Mouse (Mus musculus): ENCODE data around the gene Safb. TPM values are rescaled to one million over a fixed set of nuclear protein-coding genes. Genes with fewer than 3 reads are reported as not detected.

Safb gene
- polyA plus RNA-seq, 1 experiment: 105 TPM

- no peak overlapping the region for H3K27ac ChIP-seq (ENCODE audit: insufficient read depth, low read length)
- TF ChIP-seq POLR2A (IDR thresholded peaks at IDR 0.05; ENCODE audit: low read depth, low read length) (no peak), CTCF (IDR thresholded peaks at IDR 0.05; ENCODE audit: extremely low read depth, insufficient read depth, insufficient read length, insufficient replicate concordance) (no peak)
- WGBS: 27% methylated on average over 14 of the region's 14 CpGs
- H3K27me3 ChIP-seq (ENCODE audit: control insufficient read depth, insufficient read depth, low read length): no peaks in the 10 kb centered on the region
- H3K4me3 ChIP-seq (ENCODE audit: extremely low read depth, insufficient read depth, insufficient read length): peak overlapping the region; percentile 70; the same call in 1 of the 2 replicates
- DNase-seq (ENCODE audit: low read depth in 1 of 2, low spot score in 2 of 2): no peak
- H3K36me3 ChIP-seq (ENCODE audit: control insufficient read depth, insufficient read depth, low read length): peaks cover 38% of the 10 kb centered on the region
- peaks cover 11% of the 10 kb centered on the region; the same call in 1 of the 2 replicates for H3K4me1 ChIP-seq (ENCODE audit: control insufficient read depth, insufficient read depth, insufficient read length)
These were observed 29.9 kb downstream of the Safb start for GRCm38 (mm10) chr17:56614391-56615135.

- Histone ChIP-seq H3K27me3 (ENCODE audit: control insufficient read depth, insufficient read depth, low read length) (no peaks in the 10 kb centered on the region), H3K36me3 (ENCODE audit: control insufficient read depth, insufficient read depth, low read length) (peaks cover 45% of the 10 kb centered on the region), H3K4me1 (ENCODE audit: control insufficient read depth, insufficient read depth, insufficient read length) (peaks cover 8% of the 10 kb centered on the region; the same call in 1 of the 2 replicates), H3K27ac (ENCODE audit: insufficient read depth, low read length) (no peak overlapping the region), H3K4me3 (ENCODE audit: extremely low read depth, insufficient read depth, insufficient read length) (no peak overlapping the region)
- TF ChIP-seq POLR2A (IDR thresholded peaks at IDR 0.05; ENCODE audit: low read depth, low read length) (no peak), CTCF (IDR thresholded peaks at IDR 0.05; ENCODE audit: extremely low read depth, insufficient read depth, insufficient read length, insufficient replicate concordance) (no peak)
- no peak for DNase-seq (ENCODE audit: low read depth in 1 of 2, low spot score in 2 of 2)
- WGBS: 90% methylated on average over 11 of the region's 11 CpGs
These were observed 30.6 kb downstream of the Safb start for GRCm38 (mm10) chr17:56615136-56615784.

GRCm38 (mm10) chr17:56615792-56616191 is 31.2 kb downstream of the Safb start:
- Histone ChIP-seq H3K27ac (ENCODE audit: insufficient read depth, low read length) (no peak overlapping the region), H3K4me3 (ENCODE audit: extremely low read depth, insufficient read depth, insufficient read length) (no peak overlapping the region), H3K36me3 (ENCODE audit: control insufficient read depth, insufficient read depth, low read length) (peaks cover 48% of the 10 kb centered on the region), H3K4me1 (ENCODE audit: control insufficient read depth, insufficient read depth, insufficient read length) (peaks cover 7% of the 10 kb centered on the region; the same call in 1 of the 2 replicates), H3K27me3 (ENCODE audit: control insufficient read depth, insufficient read depth, low read length) (no peaks in the 10 kb centered on the region)
- 93% methylated on average over 4 of the region's 4 CpGs for WGBS
- TF ChIP-seq CTCF (IDR thresholded peaks at IDR 0.05; ENCODE audit: extremely low read depth, insufficient read depth, insufficient read length, insufficient replicate concordance): no peak
- TF ChIP-seq POLR2A (IDR thresholded peaks at IDR 0.05; ENCODE audit: low read depth, low read length): no peak
- no peak for DNase-seq (ENCODE audit: low read depth in 1 of 2, low spot score in 2 of 2)

GRCm38 (mm10) chr17:56616725-56617124 is 32.1 kb downstream of the Safb start:
- no peaks in the 10 kb centered on the region for H3K27me3 ChIP-seq (ENCODE audit: control insufficient read depth, insufficient read depth, low read length)
- 93% methylated on average over 3 of the region's 3 CpGs for WGBS
- no peak overlapping the region for H3K4me3 ChIP-seq (ENCODE audit: extremely low read depth, insufficient read depth, insufficient read length)
- TF ChIP-seq CTCF (IDR thresholded peaks at IDR 0.05; ENCODE audit: extremely low read depth, insufficient read depth, insufficient read length, insufficient replicate concordance) (no peak), POLR2A (IDR thresholded peaks at IDR 0.05; ENCODE audit: low read depth, low read length) (no peak)
- H3K36me3 ChIP-seq (ENCODE audit: control insufficient read depth, insufficient read depth, low read length): peaks cover 50% of the 10 kb centered on the region
- peaks cover 7% of the 10 kb centered on the region; the same call in 1 of the 2 replicates for H3K4me1 ChIP-seq (ENCODE audit: control insufficient read depth, insufficient read depth, insufficient read length)
- no peak overlapping the region for H3K27ac ChIP-seq (ENCODE audit: insufficient read depth, low read length)
- no peak for DNase-seq (ENCODE audit: low read depth in 1 of 2, low spot score in 2 of 2)

GRCm38 (mm10) chr17:56617628-56618027 is 33.0 kb downstream of the Safb start:
- peaks cover 7% of the 10 kb centered on the region; the same call in 1 of the 2 replicates for H3K4me1 ChIP-seq (ENCODE audit: control insufficient read depth, insufficient read depth, insufficient read length)
- no peak for TF ChIP-seq CTCF (IDR thresholded peaks at IDR 0.05; ENCODE audit: extremely low read depth, insufficient read depth, insufficient read length, insufficient replicate concordance)
- TF ChIP-seq POLR2A (IDR thresholded peaks at IDR 0.05; ENCODE audit: low read depth, low read length): no peak
- H3K36me3 ChIP-seq (ENCODE audit: control insufficient read depth, insufficient read depth, low read length): peaks cover 53% of the 10 kb centered on the region

GRCm38 (mm10) chr17:56625495-56625894 is 40.9 kb downstream of the Safb start:
- no peak overlapping the region for H3K4me3 ChIP-seq (ENCODE audit: extremely low read depth, insufficient read depth, insufficient read length)
- H3K27ac ChIP-seq (ENCODE audit: insufficient read depth, low read length): no peak overlapping the region

More at GRCm38 (mm10) chr17:56617628-56618027, 33.0 kb downstream of the Safb start:
- WGBS: 89% methylated on average over 8 of the region's 8 CpGs
- Histone ChIP-seq H3K27me3 (ENCODE audit: control insufficient read depth, insufficient read depth, low read length) (no peaks in the 10 kb centered on the region), H3K27ac (ENCODE audit: insufficient read depth, low read length) (no peak overlapping the region), H3K4me3 (ENCODE audit: extremely low read depth, insufficient read depth, insufficient read length) (no peak overlapping the region)
- DNase-seq (ENCODE audit: low read depth in 1 of 2, low spot score in 2 of 2): no peak

More at GRCm38 (mm10) chr17:56625495-56625894, 40.9 kb downstream of the Safb start:
- WGBS: 84% methylated on average over 3 of the region's 3 CpGs
- TF ChIP-seq CTCF (IDR thresholded peaks at IDR 0.05; ENCODE audit: extremely low read depth, insufficient read depth, insufficient read length, insufficient replicate concordance): no peak
- no peak for TF ChIP-seq POLR2A (IDR thresholded peaks at IDR 0.05; ENCODE audit: low read depth, low read length)
- H3K36me3 ChIP-seq (ENCODE audit: control insufficient read depth, insufficient read depth, low read length): peaks cover 7% of the 10 kb centered on the region
- H3K27me3 ChIP-seq (ENCODE audit: control insufficient read depth, insufficient read depth, low read length): no peaks in the 10 kb centered on the region
- peaks cover 10% of the 10 kb centered on the region; the same call in 1 of the 2 replicates for H3K4me1 ChIP-seq (ENCODE audit: control insufficient read depth, insufficient read depth, insufficient read length)
- DNase-seq (ENCODE audit: low read depth in 1 of 2, low spot score in 2 of 2): no peak

All from spleen, adult 2 months (tissue).